Mouse (Mus musculus) layer of hippocampus, postnatal 10 days (tissue): Measurements from ENCODE around the gene Myh2. TPM values are rescaled to one million over a fixed set of nuclear protein-coding genes. Genes with fewer than 3 reads are reported as not detected.

Experiments
- DNase-seq, 2 experiments: peaks; one replicate each; pipeline ENCODE4 v3.0.0; 2021; ENCODE audit warnings: low spot score in 2 of 2
- total RNA-seq, 2 experiments: library from RNA; stranded (reverse); gene quantifications; 2 replicates each; pipeline ENCODE4 v1.2.3; 2021

The Myh2 gene
- total RNA-seq, 2 experiments from 2014 or later, result 0.25 to 0.48 TPM

DNA sequence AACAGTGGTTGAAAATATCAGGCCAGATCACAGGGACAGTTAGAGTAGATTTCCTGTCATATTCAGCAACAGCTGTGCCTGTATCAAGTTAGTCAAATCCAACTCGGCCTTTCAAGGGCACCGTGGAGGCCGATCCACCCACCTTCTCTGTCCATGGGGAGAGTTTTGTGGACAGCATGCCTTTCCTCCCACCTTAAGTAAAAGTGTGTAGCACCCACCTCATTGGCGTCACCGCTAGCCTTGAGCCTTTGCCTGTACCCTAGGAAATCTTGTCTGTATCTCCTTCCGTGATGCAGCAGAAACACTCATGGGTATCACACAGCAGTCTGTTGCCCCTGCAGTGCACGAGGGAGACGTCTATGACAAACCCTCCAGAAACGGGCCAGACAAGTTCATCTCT lies 66.0 kb downstream of the Myh2 start:
- DNase-seq, result no peak

DNA sequence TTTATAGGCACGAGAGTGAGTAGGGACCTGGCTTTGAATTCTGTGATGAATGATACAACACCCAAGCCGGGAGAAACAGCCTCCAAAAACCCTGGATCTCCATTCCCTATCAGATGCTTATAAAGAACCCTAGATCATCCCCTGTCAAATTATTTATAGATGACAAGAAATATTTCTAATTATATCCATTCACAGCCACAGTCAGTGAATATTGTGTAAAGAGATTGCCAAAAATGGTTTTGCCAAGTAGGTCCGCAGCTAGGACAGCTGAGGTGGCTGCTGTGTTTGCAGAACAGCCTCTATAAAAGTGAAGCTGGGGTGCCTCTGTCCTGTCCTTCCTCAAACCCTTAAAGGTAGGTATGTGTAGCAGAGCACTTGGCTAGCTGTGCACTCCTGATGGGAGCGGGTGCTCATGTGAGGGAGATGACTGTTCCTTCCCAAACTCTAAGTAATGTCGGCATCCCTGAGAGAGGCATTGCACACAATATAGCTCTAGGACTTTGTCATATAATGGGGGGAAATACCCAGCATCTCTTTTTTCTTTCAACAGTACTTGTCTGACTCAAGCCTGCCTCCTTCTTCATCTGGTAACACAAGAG lies 66.8 kb downstream of the Myh2 start, which contains the start of gene Myh4:
Gene Myh4, plus strand, starts transcription at position 549 of the 599 bp plus-strand sequence.
- DNase-seq, result no peak

DNA sequence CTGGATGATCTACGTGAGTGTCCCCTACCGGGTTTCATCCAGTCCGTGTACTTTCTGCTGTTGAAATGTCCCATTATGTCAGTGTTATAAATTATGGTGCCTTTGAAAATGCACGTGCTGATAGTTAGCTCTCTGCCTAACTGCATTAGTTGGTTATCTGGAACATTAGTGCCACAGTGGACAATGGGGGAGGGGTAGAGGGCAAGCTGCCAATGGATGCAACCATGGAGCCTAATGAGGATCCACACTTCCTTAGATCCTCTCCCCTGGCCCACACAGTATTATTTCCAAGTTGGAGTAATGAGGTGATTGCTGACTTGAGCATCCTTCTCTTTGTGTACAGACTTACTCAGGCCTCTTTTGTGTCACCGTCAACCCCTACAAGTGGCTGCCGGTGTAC lies 70.2 kb downstream of the Myh2 start:
- no peak for DNase-seq

Other genes with a start within 250 kb of the Myh2 start
- not detected for gene Tmem238l, start 214.4 kb upstream of the Myh2 start, total RNA-seq
- 1 to 10 TPM in 1 of 2 experiments, under 1 TPM in 1; 0.27 to 1.1 TPM for gene Tmem220, start 145.9 kb upstream of the Myh2 start, total RNA-seq
- 10 to 100 TPM; 20.7 to 24.1 TPM for gene Adprm, start 118.4 kb upstream of the Myh2 start, total RNA-seq
- 10 to 100 TPM in 1 of 2 experiments, 1 to 10 TPM in 1; 9.4 to 10.9 TPM for gene Sco1, start 118.4 kb upstream of the Myh2 start, total RNA-seq
- 1 to 10 TPM; 1.1 to 1.5 TPM for gene Myh3, start 92.7 kb upstream of the Myh2 start, total RNA-seq
- gene Myh1, start 29.0 kb downstream of the Myh2 start, total RNA-seq, result under 1 TPM; 0.27 to 0.55 TPM
- gene Myh4, start 67.0 kb downstream of the Myh2 start, total RNA-seq, result under 1 TPM; 0.38 to 0.39 TPM
- gene Myh8, start 106.1 kb downstream of the Myh2 start, total RNA-seq, result 1 to 10 TPM; 2.5 to 3.1 TPM
- gene Myh13, start 150.6 kb downstream of the Myh2 start, total RNA-seq, result under 1 TPM; 0.27 to 0.32 TPM